Mouse (Mus musculus) bone marrow macrophage, adult 2 months (primary cell): Measurements from ENCODE around the gene Bicc1. TPM values are rescaled to one million over a fixed set of nuclear protein-coding genes. Genes with fewer than 3 reads are reported as not detected.

Experiments used
- H3K27ac ChIP-seq: 2 replicates; pipeline ENCODE4 v1.5.1; 2012; ENCODE audit warnings: low read depth, low read length; ENCODE audit not compliant: insufficient read depth
- H3K4me1 ChIP-seq: 2 replicates; pipeline ENCODE4 v1.6.1; 2012; ENCODE audit warnings: low read length; ENCODE audit not compliant: control insufficient read depth, insufficient read depth
- H3K4me3 ChIP-seq: 2 replicates; pipeline ENCODE4 v1.5.1; 2012; ENCODE audit warnings: mild to moderate bottlenecking, low read length, moderate library complexity; ENCODE audit not compliant: insufficient read depth
- CTCF ChIP-seq: IDR thresholded peaks from 2 replicates; pipeline ENCODE4 v1.5.1; 2012; ENCODE audit warnings: low read depth, mild to moderate bottlenecking, low read length, moderate library complexity
- POLR2A ChIP-seq: IDR thresholded peaks from 2 replicates; pipeline ENCODE4 v1.6.1; 2012; ENCODE audit warnings: mild to moderate bottlenecking, low read depth, low read length, borderline replicate concordance
- polyA plus RNA-seq: library from polyadenylated mRNA; stranded (reverse); fragments of >200 nt; gene quantifications from 2 replicates; pipeline ENCODE4 v1.2.4, GENCODE M21; 2012; ENCODE audit not compliant: missing spikeins, insufficient read depth, insufficient read length

The Bicc1 gene
- polyA plus RNA-seq, 1 experiment = 0.27 TPM

- no peaks in the 10 kb centered on the region for H3K4me1 ChIP-seq
- TF ChIP-seq CTCF = no peak
- TF ChIP-seq POLR2A = no peak
- no peak overlapping the region for H3K4me3 ChIP-seq
- no peak overlapping the region for H3K27ac ChIP-seq
Measured at GRCm38 (mm10) chr10:71142568-71142967, 16.9 kb downstream of the Bicc1 start.

GRCm38 (mm10) chr10:71140281-71140845 lies 19.1 kb downstream of the Bicc1 start:
- TF ChIP-seq POLR2A (no peak), CTCF (no peak)
- Histone ChIP-seq H3K4me1 (no peaks in the 10 kb centered on the region), H3K4me3 (no peak overlapping the region), H3K27ac (no peak overlapping the region)

- no peak overlapping the region for H3K4me3 ChIP-seq
- no peak overlapping the region for H3K27ac ChIP-seq
- H3K4me1 ChIP-seq = no peaks in the 10 kb centered on the region
- TF ChIP-seq CTCF (no peak), POLR2A (no peak)
Measured at GRCm38 (mm10) chr10:71138852-71139197, 20.7 kb downstream of the Bicc1 start.

DNA sequence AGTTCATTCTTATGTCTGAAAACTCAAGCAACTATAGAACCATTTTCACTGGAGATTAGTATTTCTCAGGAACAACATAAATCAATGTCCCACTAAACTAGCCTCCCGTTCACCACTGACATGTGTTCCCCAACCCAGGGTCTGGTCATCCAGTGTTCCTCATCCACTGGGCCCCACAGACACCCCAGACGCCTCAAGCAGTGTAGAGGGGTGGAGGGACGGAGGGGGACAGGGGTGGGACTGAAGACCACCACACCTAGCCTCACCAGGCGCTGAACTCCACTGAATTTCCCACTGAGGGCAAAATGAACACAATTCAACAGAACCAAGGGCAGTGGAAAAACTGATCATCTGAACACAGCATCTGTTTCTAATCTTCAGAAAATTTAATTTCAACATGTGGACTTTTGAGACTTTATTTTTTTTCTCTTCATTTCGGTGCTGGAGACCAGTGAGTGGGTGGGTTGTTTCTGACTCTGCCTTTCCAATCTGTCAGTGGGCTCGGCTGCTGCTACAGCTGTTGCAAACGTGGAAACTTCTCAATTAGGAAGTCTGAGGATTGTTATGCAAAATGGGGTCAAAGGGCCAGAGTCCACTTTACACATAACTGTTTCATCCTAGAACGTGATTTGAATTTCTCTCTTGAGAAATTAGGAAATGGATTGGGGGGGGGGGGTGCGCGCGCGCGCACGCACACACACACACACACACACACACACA lies 21.2 kb downstream of the Bicc1 start:
- no peak overlapping the region for H3K27ac ChIP-seq
- no peaks in the 10 kb centered on the region for H3K4me1 ChIP-seq
- H3K4me3 ChIP-seq = no peak overlapping the region
- no peak for TF ChIP-seq CTCF
- TF ChIP-seq POLR2A = no peak

GRCm38 (mm10) chr10:71137606-71138005 lies 21.9 kb downstream of the Bicc1 start:
- no peaks in the 10 kb centered on the region for H3K4me1 ChIP-seq
- TF ChIP-seq POLR2A = no peak
- no peak for TF ChIP-seq CTCF
- no peak overlapping the region for H3K27ac ChIP-seq
- H3K4me3 ChIP-seq = no peak overlapping the region

DNA sequence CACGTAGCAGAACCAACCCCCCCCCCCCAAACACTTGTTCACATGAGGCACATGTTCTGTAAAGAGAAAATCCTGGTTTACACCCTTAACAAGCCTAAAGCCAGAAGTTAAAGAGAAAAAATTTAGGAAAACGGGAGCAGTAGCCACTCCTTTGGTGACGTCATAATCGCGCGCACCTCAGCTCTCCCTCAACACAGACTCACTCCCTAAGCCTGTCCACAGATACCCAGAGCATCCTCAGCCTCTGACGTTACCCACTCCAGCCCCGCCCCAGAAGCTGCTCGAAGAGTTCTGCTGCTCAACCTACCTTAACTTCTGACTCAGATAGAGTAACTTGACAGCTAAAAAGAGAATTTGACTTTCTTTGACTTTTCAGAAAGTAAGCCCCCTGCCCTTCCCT lies 28.2 kb downstream of the Bicc1 start:
- no peak for TF ChIP-seq POLR2A
- TF ChIP-seq CTCF = no peak
- Histone ChIP-seq H3K4me3 (no peak overlapping the region), H3K27ac (no peak overlapping the region), H3K4me1 (no peaks in the 10 kb centered on the region)

DNA sequence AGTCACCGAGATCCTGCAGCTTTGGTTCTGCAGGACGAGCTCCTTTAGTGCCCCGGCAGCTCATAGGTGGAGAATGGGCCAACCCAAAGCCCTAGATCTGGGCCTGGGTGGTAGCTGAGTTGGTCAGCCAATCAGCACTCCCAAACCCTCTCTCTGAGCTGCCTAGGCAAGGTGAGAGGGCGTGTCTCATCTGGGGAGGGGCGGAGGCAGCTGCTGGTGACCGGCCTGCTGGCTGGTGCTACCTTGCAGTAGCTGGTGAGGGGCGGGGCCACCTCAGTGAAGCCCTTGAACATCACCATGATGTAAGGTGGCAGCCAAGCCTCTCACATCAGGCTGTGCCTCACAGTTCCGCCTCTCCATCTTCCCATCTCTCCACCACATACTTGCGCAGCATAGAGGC lies 29.2 kb downstream of the Bicc1 start:
- no peak for TF ChIP-seq CTCF
- no peak for TF ChIP-seq POLR2A
- H3K4me1 ChIP-seq = no peaks in the 10 kb centered on the region
- H3K4me3 ChIP-seq = no peak overlapping the region
- no peak overlapping the region for H3K27ac ChIP-seq

DNA sequence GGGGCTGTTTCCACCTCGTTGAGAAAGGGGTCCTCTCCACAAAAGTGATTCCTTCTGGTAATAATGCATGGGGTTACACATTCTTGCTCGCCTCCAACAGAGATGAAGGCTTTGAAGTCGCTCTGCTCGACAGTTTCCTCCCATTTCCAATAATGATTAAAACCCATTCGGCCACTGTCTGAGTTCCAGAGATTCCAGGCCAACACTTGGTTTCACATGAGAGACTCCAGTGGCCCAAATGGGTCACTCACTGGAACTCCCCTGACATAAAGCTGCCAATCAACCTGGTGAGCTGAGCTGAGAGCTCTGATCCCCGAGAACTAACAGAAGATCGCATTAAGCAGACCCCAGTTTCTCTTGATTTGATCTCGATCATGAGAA lies 31.6 kb downstream of the Bicc1 start:
- H3K4me1 ChIP-seq = no peaks in the 10 kb centered on the region
- H3K4me3 ChIP-seq = no peak overlapping the region
- no peak overlapping the region for H3K27ac ChIP-seq
- TF ChIP-seq CTCF (no peak), POLR2A (no peak)

- Histone ChIP-seq H3K4me3 (no peak overlapping the region), H3K4me1 (no peaks in the 10 kb centered on the region), H3K27ac (no peak overlapping the region)
- TF ChIP-seq CTCF (no peak), POLR2A (no peak)
Measured at GRCm38 (mm10) chr10:71127278-71127950, 32.1 kb downstream of the Bicc1 start.

GRCm38 (mm10) chr10:71123974-71124373 lies 35.5 kb downstream of the Bicc1 start:
- H3K4me3 ChIP-seq = no peak overlapping the region
- H3K27ac ChIP-seq = no peak overlapping the region
- TF ChIP-seq CTCF = no peak
- no peak for TF ChIP-seq POLR2A
- no peaks in the 10 kb centered on the region for H3K4me1 ChIP-seq
